Mouse (Mus musculus): ENCODE measurements around the gene Apbb2. TPM values are rescaled to one million over a fixed set of nuclear protein-coding genes. Genes with fewer than 3 reads are reported as not detected.
A peak's percentile ranks its signal among the peaks of the same experiment; 100 is the strongest.

The Apbb2 gene
- polyA plus RNA-seq, 1 experiment, result 47.9 TPM

GRCm38 (mm10) chr5:66470837-66471236 is 147.7 kb downstream of the Apbb2 start:
- TF ChIP-seq CTCF (IDR thresholded peaks at IDR 0.05; ENCODE audit: borderline replicate concordance, extremely low read depth, insufficient read depth, insufficient read length), result no peak
- TF ChIP-seq POLR2A (IDR thresholded peaks at IDR 0.05; ENCODE audit: borderline replicate concordance, extremely low read depth, insufficient read depth, insufficient read length, poor library complexity, severe bottlenecking), result no peak
- no peak for DNase-seq (ENCODE audit: low read depth)

GRCm38 (mm10) chr5:66469685-66470084 is 148.9 kb downstream of the Apbb2 start:
- no peak for DNase-seq (ENCODE audit: low read depth)
- TF ChIP-seq POLR2A (IDR thresholded peaks at IDR 0.05; ENCODE audit: borderline replicate concordance, extremely low read depth, insufficient read depth, insufficient read length, poor library complexity, severe bottlenecking), result no peak
- no peak for TF ChIP-seq CTCF (IDR thresholded peaks at IDR 0.05; ENCODE audit: borderline replicate concordance, extremely low read depth, insufficient read depth, insufficient read length)

- DNase-seq (ENCODE audit: low read depth), result no peak
- no peak for TF ChIP-seq POLR2A (IDR thresholded peaks at IDR 0.05; ENCODE audit: borderline replicate concordance, extremely low read depth, insufficient read depth, insufficient read length, poor library complexity, severe bottlenecking)
- TF ChIP-seq CTCF (IDR thresholded peaks at IDR 0.05; ENCODE audit: borderline replicate concordance, extremely low read depth, insufficient read depth, insufficient read length), result no peak
Observed at GRCm38 (mm10) chr5:66468331-66469001, 150.1 kb downstream of the Apbb2 start.

- no peak for DNase-seq (ENCODE audit: low read depth)
- no peak for TF ChIP-seq POLR2A (IDR thresholded peaks at IDR 0.05; ENCODE audit: borderline replicate concordance, extremely low read depth, insufficient read depth, insufficient read length, poor library complexity, severe bottlenecking)
- no peak for TF ChIP-seq CTCF (IDR thresholded peaks at IDR 0.05; ENCODE audit: borderline replicate concordance, extremely low read depth, insufficient read depth, insufficient read length)
Observed at GRCm38 (mm10) chr5:66462665-66463064, 155.9 kb downstream of the Apbb2 start.

GRCm38 (mm10) chr5:66458851-66459250 is 159.7 kb downstream of the Apbb2 start:
- TF ChIP-seq CTCF (IDR thresholded peaks at IDR 0.05; ENCODE audit: borderline replicate concordance, extremely low read depth, insufficient read depth, insufficient read length) (no peak), POLR2A (IDR thresholded peaks at IDR 0.05; ENCODE audit: borderline replicate concordance, extremely low read depth, insufficient read depth, insufficient read length, poor library complexity, severe bottlenecking) (no peak)
- DNase-seq (ENCODE audit: low read depth), result no peak

GRCm38 (mm10) chr5:66455271-66455670 is 163.3 kb downstream of the Apbb2 start:
- TF ChIP-seq POLR2A (IDR thresholded peaks at IDR 0.05; ENCODE audit: borderline replicate concordance, extremely low read depth, insufficient read depth, insufficient read length, poor library complexity, severe bottlenecking) (no peak), CTCF (IDR thresholded peaks at IDR 0.05; ENCODE audit: borderline replicate concordance, extremely low read depth, insufficient read depth, insufficient read length) (no peak)
- no peak for DNase-seq (ENCODE audit: low read depth)

- TF ChIP-seq CTCF (IDR thresholded peaks at IDR 0.05; ENCODE audit: borderline replicate concordance, extremely low read depth, insufficient read depth, insufficient read length) (no peak), POLR2A (IDR thresholded peaks at IDR 0.05; ENCODE audit: borderline replicate concordance, extremely low read depth, insufficient read depth, insufficient read length, poor library complexity, severe bottlenecking) (no peak)
Observed at GRCm38 (mm10) chr5:66454826-66455225, 163.8 kb downstream of the Apbb2 start.

GRCm38 (mm10) chr5:66453106-66453505 is 165.5 kb downstream of the Apbb2 start:
- DNase-seq (ENCODE audit: low read depth), result no peak
- TF ChIP-seq POLR2A (IDR thresholded peaks at IDR 0.05; ENCODE audit: borderline replicate concordance, extremely low read depth, insufficient read depth, insufficient read length, poor library complexity, severe bottlenecking), result no peak
- TF ChIP-seq CTCF (IDR thresholded peaks at IDR 0.05; ENCODE audit: borderline replicate concordance, extremely low read depth, insufficient read depth, insufficient read length), result no peak

More at GRCm38 (mm10) chr5:66454826-66455225, 163.8 kb downstream of the Apbb2 start:
- no peak for DNase-seq (ENCODE audit: low read depth)

- DNase-seq (ENCODE audit: low read depth), result no peak
- TF ChIP-seq CTCF (IDR thresholded peaks at IDR 0.05; ENCODE audit: borderline replicate concordance, extremely low read depth, insufficient read depth, insufficient read length), result no peak
- TF ChIP-seq POLR2A (IDR thresholded peaks at IDR 0.05; ENCODE audit: borderline replicate concordance, extremely low read depth, insufficient read depth, insufficient read length, poor library complexity, severe bottlenecking), result no peak
Observed at GRCm38 (mm10) chr5:66451561-66451960, 167.0 kb downstream of the Apbb2 start.

GRCm38 (mm10) chr5:66445497-66445896 is 173.1 kb downstream of the Apbb2 start:
- TF ChIP-seq POLR2A (IDR thresholded peaks at IDR 0.05; ENCODE audit: borderline replicate concordance, extremely low read depth, insufficient read depth, insufficient read length, poor library complexity, severe bottlenecking) (no peak), CTCF (IDR thresholded peaks at IDR 0.05; ENCODE audit: borderline replicate concordance, extremely low read depth, insufficient read depth, insufficient read length) (no peak)
- DNase-seq (ENCODE audit: low read depth), result no peak

GRCm38 (mm10) chr5:66442260-66442659 is 176.3 kb downstream of the Apbb2 start:
- no peak for DNase-seq (ENCODE audit: low read depth)
- TF ChIP-seq POLR2A (IDR thresholded peaks at IDR 0.05; ENCODE audit: borderline replicate concordance, extremely low read depth, insufficient read depth, insufficient read length, poor library complexity, severe bottlenecking), result no peak
- TF ChIP-seq CTCF (IDR thresholded peaks at IDR 0.05; ENCODE audit: borderline replicate concordance, extremely low read depth, insufficient read depth, insufficient read length), result no peak

- TF ChIP-seq CTCF (IDR thresholded peaks at IDR 0.05; ENCODE audit: borderline replicate concordance, extremely low read depth, insufficient read depth, insufficient read length) (no peak), POLR2A (IDR thresholded peaks at IDR 0.05; ENCODE audit: borderline replicate concordance, extremely low read depth, insufficient read depth, insufficient read length, poor library complexity, severe bottlenecking) (no peak)
- DNase-seq (ENCODE audit: low read depth), result peak; percentile 71
Observed at GRCm38 (mm10) chr5:66436791-66437246, 181.8 kb downstream of the Apbb2 start.
